Mouse (Mus musculus) embryonic fibroblast, embryonic 13.5 days (primary cell): ENCODE data around the gene Rnf13.

ENCODE experiments used
- CTCF ChIP-seq: IDR thresholded peaks from 2 replicates; pipeline ENCODE4 v1.5.1; 2011; ENCODE audit warnings: mild to moderate bottlenecking, control low read depth, low read length, moderate library complexity, borderline replicate concordance; ENCODE audit not compliant: insufficient read depth
- POLR2A ChIP-seq: IDR thresholded peaks from 2 replicates; pipeline ENCODE4 v1.6.1; 2011; ENCODE audit warnings: low read depth, mild to moderate bottlenecking, control low read depth, low read length, moderate library complexity

GRCm38 (mm10) chr3:57691772-57692171 is 44.1 kb upstream of the Rnf13 start:
- TF ChIP-seq CTCF (no peak), POLR2A (no peak)
